Mouse (Mus musculus) liver, embryonic 15.5 days (tissue): Measurements from ENCODE around the gene Csnk1d. TPM values are rescaled to one million over a fixed set of nuclear protein-coding genes. Genes with fewer than 3 reads are reported as not detected.

ENCODE experiments used
- ATAC-seq: fragments of 200-750 bp; cut with Nextera tagmentation; 2 replicates; pipeline ENCODE4 v1.8.0; 2017; ENCODE audit warnings: moderate number of reproducible peaks, mild to moderate bottlenecking, moderate library complexity; ENCODE audit not compliant: insufficient read depth
- H3K27ac ChIP-seq: fragments of 300-500 bp; sonication (generic); replicated peaks from 2 replicates; pipeline ENCODE4 v1.5.1; 2015; ENCODE audit warnings: mild to moderate bottlenecking, inconsistent platforms
- H3K27me3 ChIP-seq: fragments of 300-500 bp; sonication (generic); 2 replicates; pipeline ENCODE4 v1.6.1; 2015; ENCODE audit warnings: mild to moderate bottlenecking, inconsistent platforms
- H3K36me3 ChIP-seq: fragments of 300-500 bp; sonication (generic); replicated peaks from 2 replicates; pipeline ENCODE4 v1.6.1; 2015; ENCODE audit warnings: moderate library complexity, mild to moderate bottlenecking, inconsistent platforms
- H3K4me1 ChIP-seq: fragments of 300-500 bp; sonication (generic); replicated peaks from 2 replicates; pipeline ENCODE4 v1.6.1; 2015; ENCODE audit warnings: inconsistent platforms
- H3K4me2 ChIP-seq: fragments of 300-500 bp; sonication (generic); 2 replicates; pipeline ENCODE4 v1.6.1; 2015; ENCODE audit warnings: moderate library complexity, mild to moderate bottlenecking, inconsistent platforms
- H3K4me3 ChIP-seq: fragments of 300-500 bp; sonication (generic); replicated peaks from 2 replicates; pipeline ENCODE4 v1.5.1; 2015; ENCODE audit warnings: mild to moderate bottlenecking, inconsistent platforms
- H3K9ac ChIP-seq: fragments of 300-500 bp; sonication (generic); 2 replicates; pipeline ENCODE4 v1.6.1; 2015; ENCODE audit warnings: moderate library complexity, mild to moderate bottlenecking, inconsistent platforms
- H3K9me3 ChIP-seq: fragments of 300-500 bp; sonication (generic); replicated peaks from 2 replicates; pipeline ENCODE4 v1.6.1; 2016; ENCODE audit warnings: inconsistent platforms
- WGBS: fragments of 180-500 bp; shearing (Covaris S2); methylation state at CpG from one replicate; pipeline ENCODE4 v1.1.7; 2015; ENCODE audit warnings: mixed read lengths; ENCODE audit not compliant: insufficient replicate concordance; 5-methylcytosine and 5-hydroxymethylcytosine counted together
- polyA plus RNA-seq: library from polyadenylated mRNA; unstranded; fragments of >200 nt; fragmentation: Nextera tagmentation; extraction: Ambion mirVana; gene quantifications from 2 replicates; pipeline ENCODE4 v1.2.1, GENCODE M21; 2015

The Csnk1d gene
- polyA plus RNA-seq, 1 experiment from 2014 or later, result 36.1 TPM

- Histone ChIP-seq H3K36me3 (no peaks in the 10 kb centered on the region), H3K4me2 (no peak overlapping the region), H3K27ac (no peak overlapping the region), H3K27me3 (peaks cover 7% of the 10 kb centered on the region; the same call in 1 of the 2 replicates), H3K9me3 (no peaks in the 10 kb centered on the region), H3K9ac (no peak overlapping the region), H3K4me1 (no peaks in the 10 kb centered on the region), H3K4me3 (no peak overlapping the region)
- no peak for ATAC-seq
- WGBS, result 83% methylated on average over 3 of the region's 3 CpGs
Observed at GRCm38 (mm10) chr11:121010044-121010755, 19.1 kb upstream of the Csnk1d start.

- 50% methylated on average over 6 of the region's 6 CpGs for WGBS
- no peak for ATAC-seq
- no peak overlapping the region for H3K4me2 ChIP-seq
- no peak overlapping the region for H3K27ac ChIP-seq
- no peaks in the 10 kb centered on the region for H3K36me3 ChIP-seq
- no peak overlapping the region for H3K9ac ChIP-seq
- H3K4me1 ChIP-seq, result no peaks in the 10 kb centered on the region
- no peaks in the 10 kb centered on the region for H3K9me3 ChIP-seq
- no peaks in the 10 kb centered on the region for H3K27me3 ChIP-seq
- no peak overlapping the region for H3K4me3 ChIP-seq
Observed at GRCm38 (mm10) chr11:121006184-121006583, 15.1 kb upstream of the Csnk1d start.

GRCm38 (mm10) chr11:121004281-121004680 lies 13.2 kb upstream of the Csnk1d start:
- no peak for ATAC-seq
- Histone ChIP-seq H3K27ac (no peak overlapping the region), H3K27me3 (no peaks in the 10 kb centered on the region), H3K4me2 (no peak overlapping the region), H3K9ac (no peak overlapping the region), H3K36me3 (no peaks in the 10 kb centered on the region), H3K4me1 (no peaks in the 10 kb centered on the region), H3K4me3 (no peak overlapping the region), H3K9me3 (no peaks in the 10 kb centered on the region)
- 53% methylated on average over 5 of the region's 5 CpGs for WGBS

GRCm38 (mm10) chr11:121001966-121002365 lies 10.8 kb upstream of the Csnk1d start:
- WGBS, result 53% methylated on average over 4 of the region's 4 CpGs
- H3K4me1 ChIP-seq, result no peaks in the 10 kb centered on the region
- H3K4me3 ChIP-seq, result no peak overlapping the region
- no peak overlapping the region for H3K27ac ChIP-seq
- H3K4me2 ChIP-seq, result no peak overlapping the region
- no peaks in the 10 kb centered on the region for H3K9me3 ChIP-seq
- no peak for ATAC-seq
- no peaks in the 10 kb centered on the region for H3K36me3 ChIP-seq
- no peaks in the 10 kb centered on the region for H3K27me3 ChIP-seq
- H3K9ac ChIP-seq, result no peak overlapping the region

- Histone ChIP-seq H3K27me3 (no peaks in the 10 kb centered on the region), H3K27ac (no peak overlapping the region), H3K4me1 (peaks cover 47% of the 10 kb centered on the region), H3K9me3 (no peaks in the 10 kb centered on the region), H3K4me2 (no peak overlapping the region), H3K36me3 (no peaks in the 10 kb centered on the region), H3K9ac (no peak overlapping the region), H3K4me3 (no peak overlapping the region)
- WGBS, result 67% methylated on average over 6 of the region's 6 CpGs
- ATAC-seq, result no peak
Observed at GRCm38 (mm10) chr11:120994741-120995140, 3.6 kb upstream of the Csnk1d start.

GRCm38 (mm10) chr11:120993586-120993985 lies 2.5 kb upstream of the Csnk1d start:
- ATAC-seq, result no peak
- no peaks in the 10 kb centered on the region for H3K9me3 ChIP-seq
- H3K36me3 ChIP-seq, result 0 out of 2 replicates have a peak, but pooled peaks cover 1% of the 10 kb centered on the region
- no peak overlapping the region for H3K9ac ChIP-seq
- no peaks in the 10 kb centered on the region for H3K27me3 ChIP-seq
- peaks cover 59% of the 10 kb centered on the region for H3K4me1 ChIP-seq
- no peak overlapping the region for H3K4me3 ChIP-seq
- H3K27ac ChIP-seq, result no peak overlapping the region
- no peak overlapping the region for H3K4me2 ChIP-seq
- WGBS, result 79% methylated on average over 5 of the region's 5 CpGs

GRCm38 (mm10) chr11:120993080-120993479 lies 1.9 kb upstream of the Csnk1d start:
- no peak overlapping the region for H3K27ac ChIP-seq
- H3K9ac ChIP-seq, result no peak overlapping the region
- no peak overlapping the region for H3K4me2 ChIP-seq
- H3K4me1 ChIP-seq, result peaks cover 64% of the 10 kb centered on the region
- no peak overlapping the region for H3K4me3 ChIP-seq
- WGBS, result 85% methylated on average over 3 of the region's 3 CpGs
- H3K9me3 ChIP-seq, result no peaks in the 10 kb centered on the region
- 0 out of 2 replicates have a peak, but pooled peaks cover 6% of the 10 kb centered on the region for H3K36me3 ChIP-seq
- ATAC-seq, result no peak
- no peaks in the 10 kb centered on the region for H3K27me3 ChIP-seq

GRCm38 (mm10) chr11:120991791-120992190 lies 661 bp upstream of the Csnk1d start:
- peak overlapping the region; percentile 70 for H3K4me2 ChIP-seq
- no peak for ATAC-seq
- 40% methylated on average over 3 of the region's 3 CpGs for WGBS
- peak overlapping the region; percentile 94 for H3K27ac ChIP-seq
- H3K9me3 ChIP-seq, result no peaks in the 10 kb centered on the region
- H3K4me3 ChIP-seq, result peak overlapping the region; percentile 76
- peak overlapping the region; percentile 63 for H3K9ac ChIP-seq
- H3K27me3 ChIP-seq, result no peaks in the 10 kb centered on the region
- H3K4me1 ChIP-seq, result peaks cover 77% of the 10 kb centered on the region
- H3K36me3 ChIP-seq, result peaks cover 17% of the 10 kb centered on the region

- peak overlapping the region; percentile 76 for H3K4me3 ChIP-seq
- no peaks in the 10 kb centered on the region for H3K27me3 ChIP-seq
- H3K9ac ChIP-seq, result peak overlapping the region; percentile 100
- H3K36me3 ChIP-seq, result peaks cover 30% of the 10 kb centered on the region
- H3K27ac ChIP-seq, result peak overlapping the region; percentile 94
- H3K4me1 ChIP-seq, result peaks cover 89% of the 10 kb centered on the region
- WGBS, result under 1% methylated on average over 24 of the region's 35 CpGs
- peak; percentile 69 for ATAC-seq
- no peaks in the 10 kb centered on the region for H3K9me3 ChIP-seq
- H3K4me2 ChIP-seq, result peak overlapping the region; percentile 70
Observed at GRCm38 (mm10) chr11:120990126-120990781, 876 bp downstream of the Csnk1d start.

GRCm38 (mm10) chr11:120989523-120989922 lies 1.6 kb downstream of the Csnk1d start:
- no peaks in the 10 kb centered on the region for H3K9me3 ChIP-seq
- ATAC-seq, result no peak
- peak overlapping the region; percentile 76 for H3K4me3 ChIP-seq
- H3K4me2 ChIP-seq, result peak overlapping the region; percentile 70
- H3K9ac ChIP-seq, result peak overlapping the region; percentile 100; the same call in 1 of the 2 replicates
- WGBS, result 19% methylated on average over 1 of the region's 1 CpGs
- peaks cover 35% of the 10 kb centered on the region for H3K36me3 ChIP-seq
- peaks cover 87% of the 10 kb centered on the region for H3K4me1 ChIP-seq
- peak overlapping the region; percentile 94 for H3K27ac ChIP-seq
- no peaks in the 10 kb centered on the region for H3K27me3 ChIP-seq

GRCm38 (mm10) chr11:120988410-120988809 lies 2.7 kb downstream of the Csnk1d start:
- H3K9ac ChIP-seq, result no peak overlapping the region
- no peaks in the 10 kb centered on the region for H3K9me3 ChIP-seq
- peak overlapping the region; percentile 11; the same call in 1 of the 2 replicates for H3K4me3 ChIP-seq
- H3K4me1 ChIP-seq, result peaks cover 86% of the 10 kb centered on the region
- no peaks in the 10 kb centered on the region for H3K27me3 ChIP-seq
- H3K27ac ChIP-seq, result peak overlapping the region; percentile 39
- WGBS, result 60% methylated on average over 4 of the region's 4 CpGs
- peaks cover 45% of the 10 kb centered on the region for H3K36me3 ChIP-seq
- peak overlapping the region; percentile 70 for H3K4me2 ChIP-seq
- ATAC-seq, result no peak
